Mouse (Mus musculus) thymus, adult 2 months (tissue): ENCODE data around the gene Pcsk6.

Experiments
- CTCF ChIP-seq: fragments of 200-500 bp; IDR thresholded peaks from 2 replicates; pipeline ENCODE4 v1.5.1; 2012; ENCODE audit warnings: mild to moderate bottlenecking, control low read depth, low read length, moderate library complexity, borderline replicate concordance; ENCODE audit not compliant: control insufficient read depth, poor library complexity, insufficient read depth; ENCODE audit errors: extremely low read depth
- POLR2A ChIP-seq: fragments of 200-500 bp; IDR thresholded peaks from 2 replicates; pipeline ENCODE4 v1.6.1; 2012; ENCODE audit warnings: mild to moderate bottlenecking, low read length, control low read depth, moderate library complexity; ENCODE audit not compliant: control insufficient read depth, poor library complexity, insufficient read depth; ENCODE audit errors: extremely low read depth

GRCm38 (mm10) chr7:65977286-65977685, 115.8 kb downstream of the Pcsk6 start:
- TF ChIP-seq POLR2A (no peak), CTCF (no peak)
